Mouse (Mus musculus): ENCODE measurements at regions not wholly inside any gene's neighbourhood (a gene's known extent, or its start where the extent isn't known, plus 50 kb on each side); places are given as distances from the start of the nearest gene placed in this dataset.

- TF ChIP-seq USF1 (IDR thresholded peaks at IDR 0.05; ENCODE audit: low read depth, low read length) (no peak), ETS1 (conservative IDR thresholded peaks at IDR 0.05; ENCODE audit: low read depth, low read length) (no peak), GABPA (IDR thresholded peaks at IDR 0.05; ENCODE audit: insufficient replicate concordance, low read depth, low read length) (no peak), ZC3H11A (IDR thresholded peaks at IDR 0.05; ENCODE audit: low read depth, low read length) (no peak), POLR2A (IDR thresholded peaks at IDR 0.05; ENCODE audit: low read depth, low read length) (no peak), CTCF (conservative IDR thresholded peaks at IDR 0.05 in 1 of 2, IDR thresholded peaks at IDR 0.05 in 1 of 2; ENCODE audit: low read depth in 2 of 2, low read length in 2 of 2) (no peak), MXI1 (IDR thresholded peaks at IDR 0.05; ENCODE audit: low read depth, low read length) (no peak), TCF12 (IDR thresholded peaks at IDR 0.05; ENCODE audit: low read depth, low read length) (no peak), ZKSCAN1 (IDR thresholded peaks at IDR 0.05; ENCODE audit: borderline replicate concordance, low read depth, low read length) (no peak)
Observed at GRCm38 (mm10) chr3:50660566-50660965, 217.2 kb upstream of the Slc7a11 start.
